Mouse (Mus musculus) embryonic facial prominence, embryonic 13.5 days (tissue): Measurements from ENCODE around the gene Klf11. TPM values are rescaled to one million over a fixed set of nuclear protein-coding genes. Genes with fewer than 3 reads are reported as not detected.

ENCODE experiments used
- ATAC-seq: fragments of 200-750 bp; cut with Nextera tagmentation; 2 replicates; pipeline ENCODE4 v1.8.0; 2017; ENCODE audit warnings: low read depth; ENCODE audit not compliant: insufficient number of reproducible peaks, insufficient read depth, low FRiP score, low TSS enrichment
- H3K27ac ChIP-seq: fragments of 300-500 bp; sonication (generic); 2 replicates; pipeline ENCODE4 v1.5.1; 2015; ENCODE audit warnings: moderate library complexity, mild to moderate bottlenecking, inconsistent platforms
- H3K27me3 ChIP-seq: fragments of 300-500 bp; sonication (generic); 2 replicates; pipeline ENCODE4 v1.6.1; 2015; ENCODE audit warnings: mild to moderate bottlenecking, inconsistent platforms
- H3K36me3 ChIP-seq: fragments of 300-500 bp; sonication (generic); 2 replicates; pipeline ENCODE4 v1.6.1; 2015; ENCODE audit warnings: mild to moderate bottlenecking, inconsistent platforms
- H3K4me1 ChIP-seq: fragments of 300-500 bp; sonication (generic); 2 replicates; pipeline ENCODE4 v1.6.1; 2015; ENCODE audit warnings: inconsistent platforms
- H3K4me2 ChIP-seq: fragments of 300-500 bp; sonication (generic); 2 replicates; pipeline ENCODE4 v1.6.1; 2015; ENCODE audit warnings: moderate library complexity, mild to moderate bottlenecking, inconsistent platforms
- H3K4me3 ChIP-seq: fragments of 300-500 bp; sonication (generic); 2 replicates; pipeline ENCODE4 v1.5.1; 2015; ENCODE audit warnings: mild to moderate bottlenecking, inconsistent platforms
- H3K9ac ChIP-seq: fragments of 300-500 bp; sonication (generic); 2 replicates; pipeline ENCODE4 v1.6.1; 2015; ENCODE audit warnings: mild to moderate bottlenecking, inconsistent platforms
- H3K9me3 ChIP-seq: fragments of 300-500 bp; sonication (generic); 2 replicates; pipeline ENCODE4 v1.6.1; 2016; ENCODE audit warnings: inconsistent platforms
- WGBS: fragments of 180-500 bp; shearing (Covaris S2); methylation state at CpG from one replicate; pipeline ENCODE4 v1.1.7; 2015; ENCODE audit warnings: mixed read lengths; 5-methylcytosine and 5-hydroxymethylcytosine counted together
- polyA plus RNA-seq: library from polyadenylated mRNA; unstranded; fragments of >200 nt; fragmentation: Nextera tagmentation; extraction: Ambion mirVana; gene quantifications from 2 replicates; pipeline ENCODE4 v1.2.1, GENCODE M21; 2015

Klf11 gene
- polyA plus RNA-seq, 1 experiment from 2014 or later = 11.2 TPM

- Histone ChIP-seq H3K4me1 (peaks cover 44% of the 10 kb centered on the region), H3K36me3 (peaks cover 19% of the 10 kb centered on the region), H3K9me3 (no peaks in the 10 kb centered on the region), H3K4me3 (peak overlapping the region; percentile 82), H3K9ac (peak overlapping the region; percentile 67), H3K4me2 (peak overlapping the region; percentile 89), H3K27me3 (no peaks in the 10 kb centered on the region), H3K27ac (no peak overlapping the region)
- ATAC-seq = no peak
- WGBS = under 1% methylated on average over 9 of the region's 9 CpGs
Measured at GRCm38 (mm10) chr12:24707480-24707802, 56.4 kb downstream of the Klf11 start.

DNA sequence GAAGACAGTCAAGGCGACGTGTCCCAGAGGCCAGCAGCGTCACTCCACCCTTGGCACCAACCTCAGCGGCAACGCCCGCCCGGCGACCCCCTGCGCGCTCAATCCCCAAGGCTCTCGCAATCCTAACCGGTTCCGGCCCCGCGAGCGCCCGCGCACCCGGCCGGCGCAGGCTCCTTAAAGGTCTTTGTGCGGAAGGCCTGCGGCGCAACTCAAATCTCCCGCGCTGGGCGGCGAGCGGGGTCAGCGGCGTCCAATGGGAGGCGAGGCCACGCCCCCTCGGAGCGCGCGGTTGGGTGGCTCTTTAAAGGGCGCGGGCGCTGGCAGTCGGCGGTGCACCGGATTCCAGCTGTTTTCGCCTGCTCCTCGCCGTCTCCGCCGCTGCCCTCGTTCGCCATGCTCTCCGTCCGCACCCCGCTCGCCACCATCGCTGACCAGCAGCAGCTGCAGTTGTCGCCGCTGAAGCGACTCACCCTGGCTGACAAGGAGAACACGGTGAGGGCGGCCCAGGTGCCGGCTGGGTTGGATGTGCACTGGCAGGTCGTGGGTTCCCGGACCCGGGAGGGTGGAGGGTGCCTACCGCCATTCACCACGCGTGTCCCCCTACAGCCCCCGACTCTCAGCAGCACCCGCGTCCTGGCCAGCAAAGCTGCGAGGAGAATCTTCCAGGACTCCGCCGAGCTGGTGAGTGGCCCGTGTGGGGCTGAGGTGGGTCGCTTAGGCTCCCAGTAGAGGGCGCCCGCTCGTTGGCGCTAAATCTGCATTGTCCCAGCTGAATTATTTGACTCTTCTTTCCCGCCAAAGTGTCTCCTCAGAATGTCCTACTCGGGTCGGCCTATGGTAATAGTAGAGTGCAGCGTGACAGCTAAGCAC, 57.1 kb downstream of the Klf11 start, which contains the start of gene Rrm2:
Gene Rrm2, plus strand, starts transcription at position 288 of the 870 bp plus-strand sequence.
- peak within 1 kb of the TSS; percentile 86 for H3K9ac ChIP-seq
- no peaks in the 10 kb centered on the region for H3K9me3 ChIP-seq
- peak within 1 kb of the TSS; percentile 89 for H3K4me2 ChIP-seq
- H3K4me3 ChIP-seq = peak within 1 kb of the TSS; percentile 82
- H3K4me1 ChIP-seq = peaks cover 46% of the 10 kb centered on the region
- WGBS = under 1% methylated on average over 83 of the region's 83 CpGs
- ATAC-seq = peak; percentile 86
- no peaks in the 10 kb centered on the region for H3K27me3 ChIP-seq
- peak within 1 kb of the TSS; percentile 86 for H3K27ac ChIP-seq
- peaks cover 25% of the 10 kb centered on the region for H3K36me3 ChIP-seq

DNA sequence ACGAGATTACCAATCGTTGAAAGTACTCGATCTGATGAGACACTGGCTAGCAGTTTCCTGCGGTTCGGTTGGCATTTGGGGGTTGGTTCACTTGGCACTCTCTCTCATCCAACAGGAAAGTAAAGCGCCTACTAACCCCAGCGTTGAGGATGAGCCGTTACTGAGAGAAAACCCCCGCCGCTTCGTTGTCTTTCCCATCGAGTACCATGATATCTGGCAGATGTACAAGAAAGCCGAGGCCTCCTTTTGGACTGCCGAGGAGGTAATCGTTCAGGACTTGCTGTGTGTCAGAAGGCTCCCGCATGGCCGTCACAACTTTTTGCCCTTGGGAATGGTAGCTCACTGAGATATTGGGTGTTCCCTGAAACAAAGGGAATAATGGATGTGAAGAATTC, 57.7 kb downstream of the Klf11 start:
- H3K4me3 ChIP-seq = peak overlapping the region; percentile 82
- H3K9ac ChIP-seq = peak overlapping the region; percentile 86
- no peaks in the 10 kb centered on the region for H3K9me3 ChIP-seq
- ATAC-seq = no peak
- peaks cover 46% of the 10 kb centered on the region for H3K4me1 ChIP-seq
- peak overlapping the region; percentile 89 for H3K4me2 ChIP-seq
- H3K27ac ChIP-seq = peak overlapping the region; percentile 86
- peaks cover 28% of the 10 kb centered on the region for H3K36me3 ChIP-seq
- under 1% methylated on average over 17 of the region's 17 CpGs for WGBS
- no peaks in the 10 kb centered on the region for H3K27me3 ChIP-seq

- ATAC-seq = no peak
- peaks cover 32% of the 10 kb centered on the region for H3K36me3 ChIP-seq
- peaks cover 46% of the 10 kb centered on the region for H3K4me1 ChIP-seq
- 9% methylated on average over 6 of the region's 6 CpGs for WGBS
- peak overlapping the region; percentile 86 for H3K9ac ChIP-seq
- H3K4me3 ChIP-seq = peak overlapping the region; percentile 82
- H3K4me2 ChIP-seq = peak overlapping the region; percentile 89
- peak overlapping the region; percentile 86 for H3K27ac ChIP-seq
- H3K9me3 ChIP-seq = no peaks in the 10 kb centered on the region
- H3K27me3 ChIP-seq = no peaks in the 10 kb centered on the region
Measured at GRCm38 (mm10) chr12:24709409-24709808, 58.3 kb downstream of the Klf11 start.

DNA sequence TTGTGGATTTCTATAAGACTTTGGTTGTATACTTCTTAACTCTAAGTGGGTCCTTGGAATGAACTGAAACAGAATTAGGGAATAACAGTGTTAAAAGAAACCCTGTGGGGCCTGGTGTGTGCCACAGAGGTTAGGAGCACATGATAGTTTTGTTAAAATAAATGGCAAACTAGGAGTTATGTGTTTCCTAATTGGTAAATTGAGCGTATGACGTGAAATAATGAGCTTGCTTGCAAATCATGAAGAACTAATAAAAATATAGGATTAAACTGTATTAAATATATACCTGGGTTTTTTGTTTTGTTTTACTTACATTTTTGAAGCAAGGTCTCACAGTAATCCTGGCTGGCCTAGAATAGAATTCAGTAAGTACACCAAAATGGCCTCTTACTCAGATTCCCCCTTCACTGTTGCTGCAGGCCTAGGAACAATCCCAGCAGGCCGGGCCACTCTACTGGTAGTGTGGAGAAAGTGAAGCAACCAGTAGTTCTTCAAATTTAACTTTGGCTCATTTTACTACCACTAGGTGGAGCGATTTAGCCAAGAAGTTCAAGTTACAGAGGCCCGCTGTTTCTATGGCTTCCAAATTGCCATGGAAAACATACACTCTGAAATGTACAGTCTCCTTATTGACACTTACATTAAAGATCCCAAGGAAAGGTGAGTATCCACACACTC, 58.9 kb downstream of the Klf11 start:
- ATAC-seq = no peak
- Histone ChIP-seq H3K27me3 (no peaks in the 10 kb centered on the region), H3K36me3 (peaks cover 36% of the 10 kb centered on the region), H3K9ac (peak overlapping the region; percentile 86), H3K4me3 (peak overlapping the region; percentile 82), H3K4me1 (peaks cover 46% of the 10 kb centered on the region), H3K4me2 (peak overlapping the region; percentile 89), H3K27ac (peak overlapping the region; percentile 86), H3K9me3 (no peaks in the 10 kb centered on the region)
- WGBS = 24% methylated on average over 5 of the region's 5 CpGs

DNA sequence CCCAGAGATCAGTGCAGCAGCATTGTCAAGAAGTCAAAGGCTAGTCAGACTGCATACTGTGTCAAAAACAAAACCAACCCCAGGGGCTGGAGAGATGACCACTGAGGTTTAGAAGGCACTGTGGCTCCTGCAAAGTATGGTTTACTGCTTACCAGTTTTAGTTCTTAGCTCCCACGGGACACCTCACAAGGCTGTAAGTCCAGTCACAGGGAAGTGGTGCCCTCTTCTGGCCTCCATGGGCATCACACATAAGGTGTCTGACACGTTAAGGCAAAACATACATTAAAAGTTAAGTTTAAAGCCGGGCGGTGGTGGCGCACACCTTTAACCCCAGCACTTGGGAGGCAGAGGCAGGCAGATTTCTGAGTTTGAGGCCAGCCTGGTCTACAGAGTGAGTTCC, 59.6 kb downstream of the Klf11 start:
- H3K4me3 ChIP-seq = peak overlapping the region; percentile 82; the same call in 1 of the 2 replicates
- no peaks in the 10 kb centered on the region for H3K9me3 ChIP-seq
- peaks cover 46% of the 10 kb centered on the region for H3K4me1 ChIP-seq
- WGBS = 66% methylated on average over 5 of the region's 5 CpGs
- H3K36me3 ChIP-seq = peaks cover 36% of the 10 kb centered on the region
- no peak for ATAC-seq
- no peak overlapping the region for H3K9ac ChIP-seq
- H3K27me3 ChIP-seq = no peaks in the 10 kb centered on the region
- H3K27ac ChIP-seq = 0 out of 2 replicates have a peak overlapping the region, but pooled peaks have one; percentile 44
- H3K4me2 ChIP-seq = peak overlapping the region; percentile 89

Other genes starting within 250 kb of the Klf11 start
- 32.3 and 32.9 TPM in 2 replicates for gene Taf1b, start 152.9 kb upstream of the Klf11 start, polyA plus RNA-seq
- 9.0 and 10.1 TPM in 2 replicates for gene Grhl1, start 79.0 kb upstream of the Klf11 start, polyA plus RNA-seq
- gene Cys1, start 30.5 kb downstream of the Klf11 start, polyA plus RNA-seq = 3.8 and 4.0 TPM in 2 replicates
- gene Rrm2, start 57.0 kb downstream of the Klf11 start, polyA plus RNA-seq = 214 and 235 TPM in 2 replicates
- 49.9 and 51.8 TPM in 2 replicates for gene Mboat2, start 179.6 kb downstream of the Klf11 start, polyA plus RNA-seq